Mouse (Mus musculus) right cerebral cortex, postnatal 14 days (tissue): Measurements from ENCODE around the gene AC140267.1.
A peak's percentile ranks its signal among the peaks of the same experiment; 100 is the strongest.

Source experiments
- DNase-seq: peaks from one replicate; pipeline ENCODE4 v3.0.0; 2022

The AC140267.1 gene

GRCm38 (mm10) chr15:80266281-80266680, 30.6 kb downstream of the AC140267.1 start:
- DNase-seq: peak; percentile 86

GRCm38 (mm10) chr15:80271858-80272396, 36.3 kb downstream of the AC140267.1 start:
- no peak for DNase-seq

GRCm38 (mm10) chr15:80277107-80277506, 41.5 kb downstream of the AC140267.1 start:
- no peak for DNase-seq

GRCm38 (mm10) chr15:80277625-80278024, 42.0 kb downstream of the AC140267.1 start:
- DNase-seq: no peak

DNA sequence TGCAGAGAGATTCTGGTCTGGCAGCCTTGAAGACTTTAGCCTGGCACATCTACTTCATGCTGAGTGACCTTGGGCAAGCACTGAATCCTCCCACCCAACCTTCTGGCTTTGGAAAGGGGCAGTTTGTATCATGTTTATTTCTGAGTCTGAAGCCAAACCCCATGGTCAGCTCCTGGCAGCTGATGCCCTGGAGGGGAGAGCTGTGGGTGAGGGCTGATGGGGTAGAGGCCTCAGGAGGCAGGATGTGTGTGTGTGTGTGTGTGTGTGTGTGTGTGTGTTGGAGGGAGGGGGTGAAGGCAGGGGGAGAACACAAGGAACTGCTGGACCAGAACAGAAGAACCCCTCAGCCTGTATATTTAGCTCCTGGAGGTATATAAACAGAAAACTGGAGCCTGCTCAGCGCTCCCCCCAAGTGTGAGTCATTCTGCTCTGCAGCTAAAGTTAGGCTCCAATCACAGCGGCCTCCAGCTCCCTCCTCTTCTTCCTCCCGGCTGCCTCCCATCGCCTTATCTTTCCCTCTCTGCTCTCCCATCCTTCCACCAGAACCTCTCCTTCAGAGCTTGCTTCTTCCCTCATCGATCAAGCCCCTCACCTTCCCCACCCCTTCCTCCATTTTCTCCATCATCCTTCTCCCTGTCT, 42.6 kb downstream of the AC140267.1 start:
- peak; percentile 70 for DNase-seq

GRCm38 (mm10) chr15:80279053-80279452, 43.4 kb downstream of the AC140267.1 start:
- DNase-seq: no peak

DNA sequence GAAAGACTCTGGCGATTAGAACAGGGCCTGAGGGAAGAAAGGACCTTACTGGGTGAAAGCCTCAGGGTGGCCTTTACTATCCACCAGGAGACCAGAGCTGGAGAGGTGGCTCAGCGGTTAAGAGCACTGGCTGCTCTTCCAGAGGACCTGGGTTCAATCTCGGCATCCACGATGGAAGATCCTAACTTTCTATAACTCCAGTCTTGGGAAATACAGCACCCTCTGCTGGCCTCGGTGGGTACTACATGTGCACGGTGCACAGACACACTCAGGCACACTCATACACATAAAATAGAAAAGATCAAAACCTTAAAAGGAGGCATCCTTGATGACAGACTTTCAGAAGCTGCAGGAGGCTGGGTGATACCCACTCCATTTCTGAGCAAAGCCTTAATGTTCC, 45.0 kb downstream of the AC140267.1 start:
- peak; percentile 61 for DNase-seq
